Mouse (Mus musculus) limb, embryonic 14.5 days (tissue): ENCODE data around the gene Il10ra. TPM values are rescaled to one million over a fixed set of nuclear protein-coding genes. Genes with fewer than 3 reads are reported as not detected.

Source experiments
- ATAC-seq: fragments of 200-750 bp; cut with Nextera tagmentation; 2 replicates; pipeline ENCODE4 v1.8.0; 2017; ENCODE audit warnings: low read depth, moderate number of reproducible peaks, moderate TSS enrichment; ENCODE audit not compliant: low FRiP score
- DNase-seq: peaks from one replicate; pipeline ENCODE4 v3.0.0-alpha.2; 2015; ENCODE audit warnings: low spot score
- H3K27ac ChIP-seq: fragments of 300-500 bp; sonication (generic); replicated peaks from 2 replicates; pipeline ENCODE4 v1.5.1; 2014; ENCODE audit warnings: low read depth, mild to moderate bottlenecking, low read length, moderate library complexity, mixed read lengths
- H3K27me3 ChIP-seq: fragments of 300-500 bp; sonication (generic); 2 replicates; pipeline ENCODE4 v1.6.1; 2014; ENCODE audit warnings: low read length, mixed read lengths; ENCODE audit not compliant: control insufficient read depth, insufficient read depth
- H3K36me3 ChIP-seq: fragments of 300-500 bp; sonication (generic); 2 replicates; pipeline ENCODE4 v1.6.1; 2014; ENCODE audit warnings: mild to moderate bottlenecking, low read length, moderate library complexity, mixed read lengths; ENCODE audit not compliant: control insufficient read depth, insufficient read depth
- H3K4me1 ChIP-seq: fragments of 300-500 bp; sonication (generic); 2 replicates; pipeline ENCODE4 v1.6.1; 2014; ENCODE audit warnings: antibody characterized with exemption, low read length, mixed read lengths; ENCODE audit not compliant: control insufficient read depth, insufficient read depth
- H3K4me2 ChIP-seq: fragments of 300-500 bp; sonication (generic); replicated peaks from 2 replicates; pipeline ENCODE4 v1.6.1; 2014; ENCODE audit warnings: low read depth, mild to moderate bottlenecking, low read length, moderate library complexity; ENCODE audit not compliant: severe bottlenecking
- H3K4me3 ChIP-seq: fragments of 300-500 bp; sonication (generic); replicated peaks from 2 replicates; pipeline ENCODE4 v1.5.1; 2014; ENCODE audit warnings: low read length
- H3K9ac ChIP-seq: fragments of 300-500 bp; sonication (generic); 2 replicates; pipeline ENCODE4 v1.6.1; 2014; ENCODE audit warnings: mild to moderate bottlenecking, low read depth, low read length, moderate library complexity; ENCODE audit not compliant: severe bottlenecking
- H3K9me3 ChIP-seq: fragments of 300-500 bp; sonication (generic); 2 replicates; pipeline ENCODE4 v1.6.1; 2016; ENCODE audit warnings: low read length; ENCODE audit not compliant: control insufficient read depth
- POLR2A ChIP-seq: fragments of 200-500 bp; IDR thresholded peaks from 2 replicates; pipeline ENCODE4 v1.8.0; 2012; ENCODE audit warnings: inconsistent platforms, mild to moderate bottlenecking, moderate library complexity, borderline replicate concordance; ENCODE audit not compliant: insufficient read depth, insufficient read length; ENCODE audit errors: extremely low read depth
- WGBS: fragments of 180-500 bp; shearing (Covaris S2); extraction: QIAGEN DNeasy Blood & Tissue Kit; methylation state at CpG from one replicate; pipeline ENCODE4 v1.1.7; 2014; 5-methylcytosine and 5-hydroxymethylcytosine counted together
- microRNA-seq: library from miRNA; unstranded; fragments of <30 nt; microRNA quantifications from one replicate; pipeline ENCODE4, GENCODE M21; 2016
- polyA plus RNA-seq, 2 experiments: library from polyadenylated mRNA; depleted of rRNA in 1 of 2; stranded (reverse) in 1 of 2; unstranded in 1 of 2; fragments of >200 nt; fragmentation: Nextera tagmentation in 1 of 2; extraction: Ambion mirVana in 1 of 2; gene quantifications; 2 replicates each; pipeline versions ENCODE4 v1.2.1 to v1.2.3; 2012 to 2014

Il10ra gene
- polyA plus RNA-seq, 2 experiments: 1.3 to 1.6 TPM

GRCm38 (mm10) chr9:45215526-45216179 lies 53.3 kb downstream of the Il10ra start:
- TF ChIP-seq POLR2A: no peak

GRCm38 (mm10) chr9:45212001-45212400 lies 56.9 kb downstream of the Il10ra start:
- Histone ChIP-seq H3K9ac (no peak overlapping the region), H3K4me1 (no peaks in the 10 kb centered on the region), H3K36me3 (no peaks in the 10 kb centered on the region), H3K4me2 (no peak overlapping the region), H3K9me3 (no peaks in the 10 kb centered on the region), H3K4me3 (no peak overlapping the region), H3K27me3 (no peaks in the 10 kb centered on the region), H3K27ac (no peak overlapping the region)
- no peak for TF ChIP-seq POLR2A
- WGBS: 59% methylated on average over 6 of the region's 6 CpGs
- ATAC-seq (no peak), DNase-seq (no peak)

More at GRCm38 (mm10) chr9:45215526-45216179, 53.3 kb downstream of the Il10ra start:
- 70% methylated on average over 11 of the region's 11 CpGs for WGBS
- H3K36me3 ChIP-seq: no peaks in the 10 kb centered on the region
- H3K27me3 ChIP-seq: no peaks in the 10 kb centered on the region
- H3K27ac ChIP-seq: no peak overlapping the region
- H3K9ac ChIP-seq: no peak overlapping the region
- H3K4me1 ChIP-seq: no peaks in the 10 kb centered on the region
- no peak for DNase-seq
- H3K4me2 ChIP-seq: no peak overlapping the region
- no peaks in the 10 kb centered on the region for H3K9me3 ChIP-seq
- no peak overlapping the region for H3K4me3 ChIP-seq
- ATAC-seq: no peak

DNA sequence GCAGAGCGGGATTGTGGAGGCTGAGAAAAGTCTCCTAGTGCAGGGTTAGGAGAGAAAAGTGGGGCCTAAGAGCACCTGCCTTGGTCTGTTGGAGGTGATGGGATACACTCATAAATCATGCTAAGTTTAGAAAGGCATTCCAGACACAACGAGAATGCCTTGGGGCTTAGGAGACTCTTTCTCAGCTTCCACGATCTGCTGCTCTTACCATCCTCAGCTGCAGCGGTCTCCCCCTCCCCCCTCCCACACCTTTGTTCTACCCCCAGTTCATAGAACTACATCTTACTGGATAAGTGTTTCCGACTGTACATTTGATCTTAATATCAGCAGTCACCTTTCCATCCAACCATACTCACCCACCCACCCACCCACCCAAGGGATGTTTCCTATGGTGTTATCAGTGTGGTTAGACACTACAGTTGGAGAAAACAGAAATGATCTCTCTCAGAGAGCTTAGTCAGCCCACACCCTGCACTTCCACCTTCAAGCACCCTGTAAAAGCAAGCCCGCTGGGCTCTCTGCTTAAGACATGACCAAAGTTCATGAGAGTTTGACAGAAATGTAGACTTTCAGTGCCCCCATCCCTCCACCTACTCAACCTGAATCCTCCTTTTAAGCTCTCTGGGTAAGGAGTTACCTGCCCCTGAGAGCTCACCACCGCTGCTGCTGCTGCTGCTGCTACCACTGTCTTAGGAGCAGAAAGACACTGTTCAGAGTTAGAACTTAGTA lies 61.8 kb downstream of the Il10ra start:
- H3K27ac ChIP-seq: no peak overlapping the region
- ATAC-seq: no peak
- no peaks in the 10 kb centered on the region for H3K27me3 ChIP-seq
- H3K4me1 ChIP-seq: no peaks in the 10 kb centered on the region
- H3K9me3 ChIP-seq: no peaks in the 10 kb centered on the region
- no peak overlapping the region for H3K4me2 ChIP-seq
- TF ChIP-seq POLR2A: no peak
- WGBS: 64% methylated on average over 7 of the region's 7 CpGs
- H3K4me3 ChIP-seq: no peak overlapping the region
- DNase-seq: no peak
- no peak overlapping the region for H3K9ac ChIP-seq
- H3K36me3 ChIP-seq: no peaks in the 10 kb centered on the region

DNA sequence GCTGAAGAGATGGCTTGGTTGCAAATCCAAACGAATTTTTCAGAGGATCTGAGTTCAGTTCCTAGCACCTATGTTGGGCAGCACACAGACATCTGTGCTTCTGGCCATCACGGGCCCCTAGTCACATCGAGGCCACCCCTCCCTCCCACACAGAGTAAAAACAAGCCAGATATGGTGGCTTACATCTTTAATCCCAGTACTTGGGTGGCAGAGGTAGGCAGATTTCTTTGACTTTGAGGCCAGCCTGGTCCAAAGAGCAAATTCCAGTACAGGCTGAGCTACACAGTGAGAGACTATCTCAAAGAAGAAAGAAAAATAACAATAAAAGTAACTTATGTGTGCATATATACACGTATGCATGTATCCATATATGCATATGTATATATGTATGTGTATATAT lies 62.8 kb downstream of the Il10ra start:
- Histone ChIP-seq H3K4me2 (no peak overlapping the region), H3K9ac (no peak overlapping the region), H3K4me1 (no peaks in the 10 kb centered on the region), H3K4me3 (no peak overlapping the region), H3K9me3 (no peaks in the 10 kb centered on the region), H3K27ac (no peak overlapping the region), H3K36me3 (no peaks in the 10 kb centered on the region), H3K27me3 (no peaks in the 10 kb centered on the region)
- no peak for TF ChIP-seq POLR2A
- WGBS: 68% methylated on average over 4 of the region's 4 CpGs
- no peak for DNase-seq
- no peak for ATAC-seq

GRCm38 (mm10) chr9:45205143-45205542 lies 63.8 kb downstream of the Il10ra start:
- Histone ChIP-seq H3K9ac (no peak overlapping the region), H3K9me3 (no peaks in the 10 kb centered on the region), H3K4me2 (no peak overlapping the region), H3K36me3 (no peaks in the 10 kb centered on the region), H3K4me1 (no peaks in the 10 kb centered on the region), H3K4me3 (no peak overlapping the region), H3K27ac (no peak overlapping the region), H3K27me3 (no peaks in the 10 kb centered on the region)
- no peak for TF ChIP-seq POLR2A
- 75% methylated on average over 5 of the region's 5 CpGs for WGBS
- ATAC-seq (no peak), DNase-seq (no peak)

Small RNA genes lying within 50 kb of the gene (microRNA-seq; reads per million reads assigned to microRNA genes)
- not detected for gene Mir7086

Other genes with a start within 250 kb of the Il10ra start
- 21.0 and 22.6 TPM in 2 replicates for gene Mpzl2, start 229.3 kb downstream of the Il10ra start, polyA plus RNA-seq (2012; rRNA removed)
- gene Mpzl2, start 229.3 kb downstream of the Il10ra start, polyA plus RNA-seq (2014; fragmentation: Nextera tagmentation; extraction: Ambion mirVana): 21.8 and 22.8 TPM in 2 replicates
- gene Mpzl3, start 214.0 kb downstream of the Il10ra start, polyA plus RNA-seq (2012; rRNA removed): 1.8 and 2.1 TPM in 2 replicates
- gene Mpzl3, start 214.0 kb downstream of the Il10ra start, polyA plus RNA-seq (2014; fragmentation: Nextera tagmentation; extraction: Ambion mirVana): 3.9 and 4.7 TPM in 2 replicates
- gene Jaml, start 190.0 kb downstream of the Il10ra start, polyA plus RNA-seq (2012; rRNA removed): 0.17 and 0.28 TPM in 2 replicates
- gene Jaml, start 190.0 kb downstream of the Il10ra start, polyA plus RNA-seq (2014; fragmentation: Nextera tagmentation; extraction: Ambion mirVana): 0.30 and 0.43 TPM in 2 replicates
- gene Scn2b, start 151.4 kb downstream of the Il10ra start, polyA plus RNA-seq (2012; rRNA removed): 6.5 and 6.6 TPM in 2 replicates
- gene Scn2b, start 151.4 kb downstream of the Il10ra start, polyA plus RNA-seq (2014; fragmentation: Nextera tagmentation; extraction: Ambion mirVana): 3.3 and 5.4 TPM in 2 replicates
- gene Scn4b, start 130.8 kb downstream of the Il10ra start, polyA plus RNA-seq (2012; rRNA removed): 0.14 and 0.17 TPM in 2 replicates
- gene Scn4b, start 130.8 kb downstream of the Il10ra start, polyA plus RNA-seq (2014; fragmentation: Nextera tagmentation; extraction: Ambion mirVana): 0.04 and 0.10 TPM in 2 replicates
- gene BC049352, start 87.1 kb downstream of the Il10ra start, polyA plus RNA-seq (2012; rRNA removed): 0.04 TPM in 1 of 2 replicates, not detected in the other
- gene BC049352, start 87.1 kb downstream of the Il10ra start, polyA plus RNA-seq (2014; fragmentation: Nextera tagmentation; extraction: Ambion mirVana): not detected in 2 replicates
- gene Tmprss4, start 65.1 kb downstream of the Il10ra start, polyA plus RNA-seq (2012; rRNA removed): 1.9 and 2.3 TPM in 2 replicates
- gene Tmprss4, start 65.1 kb downstream of the Il10ra start, polyA plus RNA-seq (2014; fragmentation: Nextera tagmentation; extraction: Ambion mirVana): 3.4 and 5.0 TPM in 2 replicates
- gene Tmprss13, start 50.0 kb upstream of the Il10ra start, polyA plus RNA-seq (2012; rRNA removed): 2.0 and 2.5 TPM in 2 replicates
- gene Tmprss13, start 50.0 kb upstream of the Il10ra start, polyA plus RNA-seq (2014; fragmentation: Nextera tagmentation; extraction: Ambion mirVana): 5.5 and 5.9 TPM in 2 replicates
- gene Fxyd6, start 101.0 kb upstream of the Il10ra start, polyA plus RNA-seq (2012; rRNA removed): 97.4 and 120 TPM in 2 replicates
- 82.7 and 94.3 TPM in 2 replicates for gene Fxyd6, start 101.0 kb upstream of the Il10ra start, polyA plus RNA-seq (2014; fragmentation: Nextera tagmentation; extraction: Ambion mirVana)
- 6.0 and 8.5 TPM in 2 replicates for gene Fxyd2, start 130.5 kb upstream of the Il10ra start, polyA plus RNA-seq (2012; rRNA removed)
- 6.1 and 7.6 TPM in 2 replicates for gene Fxyd2, start 130.5 kb upstream of the Il10ra start, polyA plus RNA-seq (2014; fragmentation: Nextera tagmentation; extraction: Ambion mirVana)
- gene Dscaml1, start 157.5 kb upstream of the Il10ra start, polyA plus RNA-seq (2012; rRNA removed): 1.0 and 1.3 TPM in 2 replicates
- 0.40 and 0.43 TPM in 2 replicates for gene Dscaml1, start 157.5 kb upstream of the Il10ra start, polyA plus RNA-seq (2014; fragmentation: Nextera tagmentation; extraction: Ambion mirVana)